Mouse (Mus musculus) regulatory T cell (primary cell): ENCODE measurements at regions not wholly inside any gene's neighbourhood (a gene's known extent, or its start where the extent isn't known, plus 50 kb on each side); places are given as distances from the start of the nearest gene placed in this dataset.

Experiments used
- in situ Hi-C: fragments of 300-600 bp; cut with MboI, MseI; formaldehyde crosslinking; loops from one replicate; pipeline ENCODE4 v1.15.1; 2025; ENCODE audit warnings: high pct_unique_total_duplicates

- in situ Hi-C loops: no loop called here
These were observed 62.6 kb downstream of the Mcfd2 start for GRCm38 (mm10) chr17:87202958-87203720.

GRCm38 (mm10) chr17:87202490-87202889 lies 63.2 kb downstream of the Mcfd2 start:
- in situ Hi-C loops: no loop called here

- in situ Hi-C loops: no loop called here
These were observed 65.0 kb downstream of the Mcfd2 start for GRCm38 (mm10) chr17:87200721-87201242.

GRCm38 (mm10) chr17:87200134-87200533 lies 65.6 kb downstream of the Mcfd2 start:
- in situ Hi-C loops: no loop called here

GRCm38 (mm10) chr17:87199134-87199533 lies 66.6 kb downstream of the Mcfd2 start:
- in situ Hi-C loops: no loop called here

- in situ Hi-C loops: no loop called here
These were observed 68.3 kb downstream of the Mcfd2 start for GRCm38 (mm10) chr17:87197434-87197833.

- in situ Hi-C loops: loop anchor here (5.0 kb wide), 1 partner anchor 33 kb away; no protein-coding TSS in a partner anchor
These were observed 71.1 kb downstream of the Mcfd2 start for GRCm38 (mm10) chr17:87194639-87195038.

- in situ Hi-C loops: loop anchor here (5.0 kb wide), 1 partner anchor 34 kb away; no protein-coding TSS in a partner anchor
These were observed 72.3 kb downstream of the Mcfd2 start for GRCm38 (mm10) chr17:87193482-87193881.

GRCm38 (mm10) chr17:87189670-87190069 lies 76.1 kb downstream of the Mcfd2 start:
- in situ Hi-C loops: loop anchor here (5.0 kb wide), 1 partner anchor 38 kb away; no protein-coding TSS in a partner anchor
